Mouse (Mus musculus) cortical plate, adult 2 months (tissue): Measurements from ENCODE around the gene Hoxb2.

ENCODE experiments used
- CTCF ChIP-seq: fragments of 200-500 bp; IDR thresholded peaks from 2 replicates; pipeline ENCODE4 v1.5.1; 2011; ENCODE audit warnings: mild to moderate bottlenecking, control low read depth, low read length; ENCODE audit not compliant: insufficient read depth; ENCODE audit errors: extremely low read depth
- POLR2A ChIP-seq: fragments of 200-500 bp; IDR thresholded peaks from 2 replicates; pipeline ENCODE4 v1.6.1; 2011; ENCODE audit warnings: mild to moderate bottlenecking, low read length, control low read depth; ENCODE audit not compliant: insufficient read depth; ENCODE audit errors: extremely low read depth

GRCm38 (mm10) chr11:96387635-96388034 is 37.3 kb downstream of the Hoxb2 start:
- TF ChIP-seq CTCF (no peak), POLR2A (no peak)
